Mouse (Mus musculus): Measurements from ENCODE around the gene 4931422A03Rik. TPM values are rescaled to one million over a fixed set of nuclear protein-coding genes. Genes with fewer than 3 reads are reported as not detected.

The 4931422A03Rik gene
- total RNA-seq, 2 experiments from 2014 or later: not detected

DNA sequence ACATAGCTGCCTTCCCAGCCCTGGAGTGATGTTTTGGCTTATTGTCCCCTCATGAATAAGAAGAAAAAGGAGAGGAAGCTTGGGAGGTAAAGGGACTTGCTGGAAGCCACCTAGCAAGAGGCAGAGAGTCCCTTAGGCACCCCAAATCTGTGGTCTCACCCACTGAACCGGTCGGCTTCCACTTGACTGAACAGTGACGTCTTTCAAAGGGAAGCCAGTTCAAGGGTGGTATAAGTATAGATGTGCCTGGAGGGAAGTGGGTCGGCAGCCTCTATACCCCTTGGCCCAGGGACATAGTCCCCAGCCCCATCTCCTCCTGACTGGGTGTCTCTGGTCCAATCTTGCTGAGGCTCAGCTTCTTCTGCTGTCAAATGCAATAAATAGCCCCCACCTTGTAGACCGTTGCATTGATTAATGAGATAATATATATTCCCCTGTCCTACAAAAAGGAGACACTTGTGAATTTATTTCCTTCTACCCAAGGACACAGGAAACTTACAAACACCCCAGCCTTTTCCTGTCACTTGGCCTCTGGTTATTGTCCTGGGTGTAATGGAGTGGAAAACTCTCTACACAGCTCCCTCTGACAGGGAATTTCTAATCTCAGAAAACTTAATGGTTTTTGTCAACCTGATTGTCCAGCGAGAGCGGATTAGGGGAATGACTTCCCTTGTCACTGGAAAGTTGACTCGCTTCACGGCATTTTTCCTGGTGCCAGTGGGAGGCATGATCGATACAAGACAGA, 92.3 kb downstream of the 4931422A03Rik start:
- no peak for DNase-seq

DNA sequence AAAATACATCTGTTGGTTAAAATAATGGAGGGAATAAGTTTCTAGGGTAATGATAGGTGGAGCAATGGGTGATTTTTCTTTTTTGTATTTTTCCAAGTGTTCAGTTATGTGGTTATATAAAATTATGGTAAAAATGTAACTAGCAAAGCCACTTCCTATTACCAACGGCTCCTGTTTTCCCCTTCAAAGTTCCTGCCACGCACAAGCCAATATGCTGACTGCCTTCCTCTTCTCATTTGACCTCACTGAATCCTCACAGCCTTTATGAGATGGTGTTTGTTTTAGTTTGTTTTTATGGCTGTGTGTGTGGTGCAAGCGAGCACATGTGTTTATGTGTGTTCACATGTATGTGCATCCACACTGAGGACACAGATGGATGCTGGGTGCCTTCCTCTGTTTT, 93.5 kb downstream of the 4931422A03Rik start:
- no peak for DNase-seq

DNA sequence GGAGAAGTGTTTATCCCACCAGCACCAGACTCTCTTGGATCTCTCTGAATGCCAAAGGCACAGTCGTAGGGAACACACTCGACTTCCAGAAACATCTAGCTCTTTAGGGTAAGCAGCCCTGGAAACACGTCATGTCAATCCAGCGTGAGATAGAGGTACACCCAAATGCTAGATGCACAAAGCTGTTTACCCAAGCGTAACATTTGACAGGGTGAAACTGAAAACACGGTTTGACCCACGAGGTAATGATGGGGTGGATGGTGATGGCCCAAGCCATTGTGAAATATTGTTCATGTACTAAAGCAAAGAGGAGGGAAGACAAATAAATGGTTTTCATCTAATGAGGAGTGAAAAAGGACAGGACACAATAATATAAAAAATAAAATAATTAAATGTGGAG, 93.9 kb downstream of the 4931422A03Rik start:
- no peak for DNase-seq

DNA sequence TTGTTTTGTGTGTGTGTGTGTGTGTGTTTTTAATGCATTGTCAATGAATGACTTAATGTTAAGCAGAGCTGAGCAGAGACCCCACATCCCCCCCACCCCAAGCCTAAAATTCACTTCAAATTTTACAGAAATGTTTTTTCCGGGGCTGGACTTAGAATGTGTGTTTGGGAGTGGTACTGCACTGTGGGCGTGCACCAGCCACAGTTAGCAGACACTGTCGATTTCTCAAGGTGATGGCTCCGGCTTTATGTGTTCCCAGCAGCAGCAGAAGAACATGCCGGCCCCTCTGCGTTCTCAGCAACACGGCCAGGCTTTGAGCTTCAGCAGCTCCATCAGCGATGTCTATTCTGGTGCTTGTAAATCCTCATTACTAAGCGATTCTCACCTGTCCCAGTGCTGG, 95.7 kb downstream of the 4931422A03Rik start:
- no peak for DNase-seq

DNA sequence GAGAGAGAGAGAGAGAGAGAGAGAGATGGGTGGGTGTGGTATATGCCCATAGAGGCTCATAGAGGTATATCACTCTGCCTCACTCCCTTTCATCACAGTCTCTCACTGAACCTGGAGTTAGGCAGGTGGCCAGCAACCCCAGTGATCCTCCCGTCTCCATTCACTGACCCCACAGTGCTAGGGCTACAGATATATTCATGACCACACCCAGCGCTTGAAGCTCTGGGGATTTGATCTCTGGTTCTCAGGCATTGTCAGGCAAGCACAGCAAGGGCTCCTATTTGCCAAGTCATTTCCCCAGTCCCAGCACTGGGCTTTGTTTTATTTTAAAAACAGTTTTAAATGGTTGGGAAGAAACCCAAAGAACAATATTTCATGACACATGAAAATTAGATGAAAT, 96.1 kb downstream of the 4931422A03Rik start:
- peak; percentile 61 for DNase-seq

DNA sequence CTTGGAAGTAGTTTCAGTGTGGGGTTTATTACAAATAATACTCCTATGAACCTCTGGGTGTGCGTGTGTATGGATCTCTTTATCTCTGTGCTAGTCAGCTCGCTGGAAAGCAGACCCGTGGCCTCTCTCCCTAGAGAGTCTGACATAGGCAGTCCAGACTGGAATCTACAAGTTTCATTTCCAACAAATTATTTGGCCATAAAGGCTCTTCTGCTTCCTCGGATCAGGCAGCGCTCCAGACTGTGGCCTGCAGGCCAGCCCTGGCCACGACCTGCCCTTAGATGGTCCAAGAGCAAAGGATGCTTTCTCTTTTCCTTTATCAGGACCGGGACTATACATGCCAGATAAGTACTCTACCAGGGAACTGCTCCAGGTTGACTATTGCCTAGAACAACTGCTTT, 96.7 kb downstream of the 4931422A03Rik start:
- peak; percentile 77 for DNase-seq

DNA sequence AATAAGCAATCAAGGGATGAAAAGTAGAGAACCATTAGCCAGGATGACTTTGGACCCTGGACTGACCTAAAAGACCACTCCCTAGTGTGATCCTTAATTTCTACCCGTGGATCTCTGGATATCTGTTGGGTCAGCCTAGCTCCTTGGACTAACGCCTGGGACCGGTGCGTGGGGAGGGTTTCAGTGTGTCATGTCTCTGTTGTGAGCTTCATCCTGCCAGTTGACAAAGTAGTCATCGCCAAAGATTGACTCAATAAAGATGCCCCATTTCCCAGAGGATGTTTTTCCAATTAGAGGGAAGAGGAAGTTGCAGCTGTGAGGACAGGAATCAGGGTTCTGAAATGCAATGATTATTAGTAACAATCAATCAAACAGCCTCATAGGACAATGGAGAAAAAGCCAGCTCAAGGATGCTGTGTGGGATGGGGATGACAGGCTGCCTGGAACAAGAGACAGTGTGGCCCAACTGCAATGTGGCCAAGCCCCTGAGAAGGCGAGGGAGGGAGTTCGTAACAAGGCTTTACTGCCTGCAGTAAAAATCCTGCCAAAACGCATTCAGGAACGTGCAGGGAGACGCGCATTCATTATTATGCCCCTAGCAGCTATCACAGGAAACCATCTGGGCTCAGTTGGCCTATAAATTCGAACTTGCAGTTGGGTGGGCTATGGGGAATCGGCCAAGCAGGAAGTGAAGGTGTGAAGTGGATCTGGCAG, 97.7 kb downstream of the 4931422A03Rik start:
- DNase-seq: peak; percentile 72

DNA sequence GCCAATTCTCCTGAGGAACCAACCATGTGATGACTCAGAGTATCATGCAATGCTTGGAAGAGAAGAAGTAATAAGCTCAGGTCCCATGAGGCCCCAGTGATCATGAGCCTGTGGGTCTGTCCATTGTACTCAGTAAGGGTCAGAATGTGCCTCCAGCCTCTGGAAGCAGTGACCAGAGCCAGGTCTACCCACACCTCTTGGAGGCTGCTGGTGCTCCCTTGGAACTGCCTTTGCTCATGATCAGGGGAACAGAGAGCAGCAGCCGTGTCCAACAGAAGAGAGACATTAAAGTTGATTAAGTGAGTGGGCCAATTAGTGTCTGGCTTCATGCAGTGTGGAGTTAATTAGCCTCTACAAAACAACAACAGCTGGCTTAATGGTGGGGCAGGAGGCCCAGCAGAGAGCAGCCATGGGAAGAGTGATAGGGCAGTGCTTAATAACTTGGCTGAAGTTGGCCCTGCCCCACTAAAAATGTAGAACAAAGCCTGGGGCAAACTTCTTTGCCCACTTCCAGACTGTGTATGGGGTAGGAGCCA, 100.5 kb downstream of the 4931422A03Rik start:
- DNase-seq: peak; percentile 80

DNA sequence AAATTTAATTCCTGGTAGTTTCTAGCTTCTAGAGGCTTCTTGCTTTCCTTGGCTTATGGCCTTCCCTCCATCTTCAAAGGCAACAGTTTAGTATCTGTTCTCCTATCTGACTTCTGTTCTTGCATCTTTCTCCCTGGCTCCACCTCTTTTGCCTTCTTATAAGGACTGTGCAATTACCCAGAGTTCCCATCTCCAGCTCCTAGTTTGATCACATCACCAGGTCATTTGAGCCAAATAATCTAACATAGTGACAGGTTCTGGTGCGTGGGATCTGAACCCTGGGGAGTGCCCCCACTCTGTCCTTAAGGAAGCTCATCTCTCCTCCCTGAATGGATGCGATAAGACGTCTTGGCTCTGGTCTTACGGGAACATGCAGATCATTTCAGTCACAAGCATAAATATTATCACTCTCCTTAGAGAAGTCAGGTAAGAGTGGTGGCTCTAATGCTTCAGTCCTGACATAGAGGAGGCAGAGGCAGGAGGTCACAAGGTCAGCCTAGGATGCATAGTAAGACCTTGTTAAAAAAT, 101.5 kb downstream of the 4931422A03Rik start:
- no peak for DNase-seq

DNA sequence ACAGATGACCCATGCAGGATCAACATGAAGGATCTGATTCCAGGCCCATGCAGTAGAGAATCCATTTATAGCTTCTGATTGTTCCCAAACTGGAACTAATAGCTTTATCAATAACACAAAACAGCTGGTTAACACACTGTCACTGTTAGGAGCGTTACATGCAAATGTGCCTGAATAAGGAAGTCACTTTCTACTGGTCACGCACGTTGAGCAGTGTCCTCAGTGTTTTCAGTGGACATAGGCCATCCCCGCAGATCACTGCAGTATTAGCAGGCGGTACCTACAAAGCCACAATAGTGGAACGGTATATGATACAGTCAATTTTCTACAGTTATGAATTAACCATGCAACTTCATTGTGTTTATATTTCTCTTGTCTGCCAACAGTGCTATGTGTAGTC, 108.7 kb downstream of the 4931422A03Rik start:
- no peak for DNase-seq

DNA sequence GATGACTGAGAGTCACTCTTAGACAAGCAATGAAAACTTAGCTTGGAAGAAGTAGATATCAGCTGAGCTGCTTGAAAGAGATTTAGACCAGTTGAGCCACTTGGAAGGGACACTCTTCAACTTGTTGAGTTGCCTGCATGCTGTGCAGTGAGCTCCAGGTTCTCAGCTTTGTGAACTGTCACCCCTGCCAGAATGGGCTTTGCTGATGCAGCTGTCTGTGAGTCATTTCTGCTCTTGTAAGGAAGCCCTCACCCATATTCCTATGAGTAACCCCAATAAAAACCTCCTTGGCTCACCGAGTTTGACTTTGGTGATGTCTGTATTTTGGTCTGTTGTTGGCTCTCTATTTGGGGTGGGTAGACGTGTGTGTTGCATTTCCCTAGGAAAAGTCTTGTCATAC, 109.8 kb downstream of the 4931422A03Rik start:
- peak; percentile 19 for DNase-seq

DNA sequence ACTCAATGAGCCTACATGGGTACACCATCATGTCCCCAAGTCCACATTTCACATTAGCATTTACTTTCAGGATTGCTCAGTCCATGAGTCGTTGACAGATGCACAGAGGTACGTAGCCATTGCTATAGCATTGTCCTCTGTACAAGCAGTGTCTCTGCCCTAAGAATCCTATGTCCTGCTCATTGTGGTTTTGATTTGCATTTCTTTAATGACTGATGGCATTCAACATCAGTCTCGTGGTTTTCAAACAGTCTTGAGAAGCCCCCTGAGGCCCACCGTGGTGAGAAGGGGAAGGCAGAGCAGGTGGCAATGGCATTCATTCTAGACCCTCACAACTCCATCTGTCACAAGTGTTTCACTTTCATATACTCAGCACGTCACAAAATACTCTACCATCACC, 110.8 kb downstream of the 4931422A03Rik start:
- no peak for DNase-seq

Other genes starting within 250 kb of the 4931422A03Rik start
- 100 to 1,000 TPM; 108 to 110 TPM for gene Caprin1, start 230.7 kb downstream of the 4931422A03Rik start, total RNA-seq (2021)
- gene Lmo2, start 70.4 kb downstream of the 4931422A03Rik start, total RNA-seq (2021): 10 to 100 TPM in 1 of 2 experiments, 1 to 10 TPM in 1; 7.0 to 10.6 TPM
- 10 to 100 TPM; 41.2 to 44.7 TPM for gene Fbxo3, start 640 bp downstream of the 4931422A03Rik start, total RNA-seq (2021)
- gene Gm10912, start 37.5 kb upstream of the 4931422A03Rik start, total RNA-seq (2021): under 1 TPM; 0.33 to 0.59 TPM
- not detected for gene Gm10799, start 40.2 kb upstream of the 4931422A03Rik start, total RNA-seq (2021)
- 1 to 10 TPM; 2.6 to 3.6 TPM for gene Cd59b, start 41.5 kb upstream of the 4931422A03Rik start, total RNA-seq (2021)
- 10 to 100 TPM; 16.3 to 22.5 TPM for gene Cd59a, start 67.4 kb upstream of the 4931422A03Rik start, total RNA-seq (2021)
- gene A930018P22Rik, start 94.4 kb upstream of the 4931422A03Rik start, total RNA-seq (2021): 1 to 10 TPM; 1.0 to 1.3 TPM